Mouse (Mus musculus): ENCODE results near the gene Castor1. TPM values are rescaled to one million over a fixed set of nuclear protein-coding genes. Genes with fewer than 3 reads are reported as not detected.

Gene Castor1
- polyA plus RNA-seq, 1 experiment, result 3.8 TPM

DNA sequence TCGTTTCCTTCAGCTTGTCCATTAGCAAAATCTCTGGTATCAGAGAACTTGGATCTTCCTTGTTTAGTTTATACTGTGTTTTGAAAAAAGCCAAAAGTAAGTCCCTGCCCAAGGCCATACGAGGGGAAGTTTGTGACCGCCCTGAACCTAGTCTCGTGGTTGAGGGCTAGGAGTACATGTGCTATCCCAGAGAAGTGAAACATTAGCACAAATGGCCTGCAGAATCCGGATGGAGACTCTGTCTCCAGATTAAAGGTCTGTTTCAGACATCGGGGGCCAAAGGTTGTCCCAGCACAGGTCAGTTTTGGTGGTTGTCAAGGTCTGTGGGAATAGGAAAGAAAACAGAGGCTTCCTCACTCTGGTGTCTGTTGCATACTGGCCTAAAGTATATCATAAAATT is 28.8 kb upstream of the Castor1 start:
- Histone ChIP-seq H3K27ac (ENCODE audit: insufficient read depth, low read length) (no peak overlapping the region), H3K4me3 (ENCODE audit: insufficient read depth, low read length) (no peak overlapping the region), H3K4me1 (ENCODE audit: control insufficient read depth, insufficient read depth, low read length) (peaks cover 12% of the 10 kb centered on the region)
- TF ChIP-seq POLR2A (IDR thresholded peaks at IDR 0.05; ENCODE audit: extremely low read depth, insufficient read depth, low read length) (no peak), CTCF (IDR thresholded peaks at IDR 0.05; ENCODE audit: extremely low read depth, insufficient read depth, low read length) (no peak)

DNA sequence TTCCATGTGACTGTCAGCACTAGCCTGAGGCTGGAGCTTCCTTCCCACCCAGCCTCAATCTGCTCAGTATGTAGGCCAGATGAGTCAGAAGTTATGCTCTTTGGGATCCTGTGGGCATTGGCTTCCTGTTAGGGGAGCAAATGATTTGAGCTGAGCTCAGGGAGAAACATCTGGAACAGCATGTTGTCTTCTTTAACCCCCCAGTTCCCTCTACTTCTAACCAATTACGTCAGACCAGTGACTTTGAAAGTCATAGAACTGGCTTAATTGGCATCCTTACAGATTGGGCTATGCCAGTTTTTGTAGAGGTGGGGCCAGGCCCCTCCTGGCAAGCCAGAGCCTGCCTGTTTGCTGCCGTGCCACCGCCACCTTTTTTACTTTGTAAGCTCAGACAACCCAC is 27.3 kb upstream of the Castor1 start:
- Histone ChIP-seq H3K4me3 (ENCODE audit: insufficient read depth, low read length) (no peak overlapping the region), H3K27ac (ENCODE audit: insufficient read depth, low read length) (no peak overlapping the region), H3K4me1 (ENCODE audit: control insufficient read depth, insufficient read depth, low read length) (peaks cover 12% of the 10 kb centered on the region)
- no peak for TF ChIP-seq CTCF (IDR thresholded peaks at IDR 0.05; ENCODE audit: extremely low read depth, insufficient read depth, low read length)
- TF ChIP-seq POLR2A (IDR thresholded peaks at IDR 0.05; ENCODE audit: extremely low read depth, insufficient read depth, low read length), result no peak

DNA sequence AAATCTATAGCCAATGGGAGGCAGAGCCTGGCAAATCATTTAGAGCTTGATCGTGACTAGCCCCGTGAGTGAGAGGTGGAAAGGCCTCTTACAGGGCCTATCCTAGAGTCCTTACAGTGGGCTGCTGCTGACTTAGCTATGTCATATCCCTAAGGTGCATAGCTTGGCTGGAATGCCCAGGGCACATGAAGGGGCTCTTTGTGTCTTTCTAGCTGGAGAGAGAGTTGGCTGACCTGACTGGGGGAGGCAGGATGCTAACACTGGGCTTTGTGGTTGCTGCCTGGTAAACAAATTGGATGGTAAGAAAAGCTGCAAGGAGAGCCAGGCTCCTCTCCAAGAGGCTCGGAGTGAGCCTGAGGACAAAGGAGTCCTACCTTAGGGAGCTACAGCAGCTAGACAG is 25.3 kb upstream of the Castor1 start:
- no peak overlapping the region for H3K4me3 ChIP-seq (ENCODE audit: insufficient read depth, low read length)
- H3K4me1 ChIP-seq (ENCODE audit: control insufficient read depth, insufficient read depth, low read length), result peaks cover 10% of the 10 kb centered on the region
- H3K27ac ChIP-seq (ENCODE audit: insufficient read depth, low read length), result no peak overlapping the region
- no peak for TF ChIP-seq CTCF (IDR thresholded peaks at IDR 0.05; ENCODE audit: extremely low read depth, insufficient read depth, low read length)

DNA sequence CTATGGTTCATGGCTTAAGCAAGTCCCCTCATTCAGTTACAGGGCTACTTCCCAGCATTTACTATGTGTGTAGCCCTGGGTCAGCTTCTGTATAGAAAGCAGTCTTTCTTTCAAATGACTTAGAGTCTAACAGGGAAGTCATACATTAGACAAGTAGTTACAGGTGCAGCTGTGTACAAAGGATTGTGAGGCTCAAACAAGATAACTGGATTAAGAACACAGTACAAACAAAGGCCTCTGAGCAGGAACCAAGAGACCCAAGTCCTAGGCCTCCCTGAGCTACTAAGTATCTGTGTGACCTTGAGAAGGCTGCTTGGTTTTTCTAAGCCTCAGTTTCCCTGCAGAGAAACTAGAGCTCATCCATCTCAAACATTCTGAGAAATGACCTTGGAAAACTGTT is 24.6 kb upstream of the Castor1 start:
- Histone ChIP-seq H3K4me1 (ENCODE audit: control insufficient read depth, insufficient read depth, low read length) (peaks cover 9% of the 10 kb centered on the region), H3K4me3 (ENCODE audit: insufficient read depth, low read length) (no peak overlapping the region), H3K27ac (ENCODE audit: insufficient read depth, low read length) (no peak overlapping the region)
- TF ChIP-seq POLR2A (IDR thresholded peaks at IDR 0.05; ENCODE audit: extremely low read depth, insufficient read depth, low read length), result no peak
- TF ChIP-seq CTCF (IDR thresholded peaks at IDR 0.05; ENCODE audit: extremely low read depth, insufficient read depth, low read length), result no peak

DNA sequence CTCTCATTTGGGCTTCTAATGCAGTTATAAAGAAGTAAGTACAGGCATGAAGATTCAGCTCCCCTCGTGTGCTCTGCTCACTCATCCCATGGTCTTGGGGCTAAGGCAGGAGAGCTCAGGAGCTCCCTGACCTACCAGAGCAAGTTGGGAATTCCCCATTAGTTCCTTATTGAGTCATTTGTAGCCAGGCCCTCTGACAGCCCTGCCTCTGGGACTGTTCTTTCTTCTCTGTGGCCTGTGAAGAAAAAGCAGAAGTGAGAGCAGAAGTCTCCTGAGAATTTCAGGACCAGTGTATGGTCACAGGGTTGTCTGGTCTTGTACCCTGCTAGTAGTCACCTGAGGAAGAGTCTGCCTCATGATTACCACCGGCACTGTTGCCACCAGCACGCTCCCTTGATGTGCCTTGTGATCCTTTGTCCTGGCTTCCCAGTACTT is 22.4 kb upstream of the Castor1 start:
- Histone ChIP-seq H3K4me1 (ENCODE audit: control insufficient read depth, insufficient read depth, low read length) (peaks cover 5% of the 10 kb centered on the region), H3K4me3 (ENCODE audit: insufficient read depth, low read length) (no peak overlapping the region), H3K27ac (ENCODE audit: insufficient read depth, low read length) (no peak overlapping the region)
- TF ChIP-seq CTCF (IDR thresholded peaks at IDR 0.05; ENCODE audit: extremely low read depth, insufficient read depth, low read length), result no peak
- TF ChIP-seq POLR2A (IDR thresholded peaks at IDR 0.05; ENCODE audit: extremely low read depth, insufficient read depth, low read length), result no peak

DNA sequence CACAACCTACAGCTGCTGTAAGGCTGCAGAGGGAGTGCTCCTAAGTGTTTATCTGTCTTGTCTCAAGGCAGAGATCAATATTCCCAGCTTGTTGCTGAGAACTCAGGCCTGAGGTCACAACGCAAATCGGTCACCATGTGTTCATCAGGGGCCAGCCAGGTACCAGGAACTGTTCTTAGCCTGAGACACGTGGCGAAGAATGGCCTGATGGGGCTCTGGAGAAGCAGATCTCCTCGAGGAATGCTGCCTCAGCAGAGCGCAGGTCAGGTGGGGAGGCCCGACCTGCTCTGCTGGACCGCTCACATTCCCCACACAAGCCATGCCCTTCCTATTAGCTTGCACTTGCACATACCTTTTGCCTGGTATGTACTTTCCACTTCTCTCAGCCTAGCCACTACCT is 21.4 kb upstream of the Castor1 start:
- no peak overlapping the region for H3K27ac ChIP-seq (ENCODE audit: insufficient read depth, low read length)
- no peak for TF ChIP-seq CTCF (IDR thresholded peaks at IDR 0.05; ENCODE audit: extremely low read depth, insufficient read depth, low read length)
- no peak for TF ChIP-seq POLR2A (IDR thresholded peaks at IDR 0.05; ENCODE audit: extremely low read depth, insufficient read depth, low read length)
- peaks cover 5% of the 10 kb centered on the region for H3K4me1 ChIP-seq (ENCODE audit: control insufficient read depth, insufficient read depth, low read length)
- no peak overlapping the region for H3K4me3 ChIP-seq (ENCODE audit: insufficient read depth, low read length)

DNA sequence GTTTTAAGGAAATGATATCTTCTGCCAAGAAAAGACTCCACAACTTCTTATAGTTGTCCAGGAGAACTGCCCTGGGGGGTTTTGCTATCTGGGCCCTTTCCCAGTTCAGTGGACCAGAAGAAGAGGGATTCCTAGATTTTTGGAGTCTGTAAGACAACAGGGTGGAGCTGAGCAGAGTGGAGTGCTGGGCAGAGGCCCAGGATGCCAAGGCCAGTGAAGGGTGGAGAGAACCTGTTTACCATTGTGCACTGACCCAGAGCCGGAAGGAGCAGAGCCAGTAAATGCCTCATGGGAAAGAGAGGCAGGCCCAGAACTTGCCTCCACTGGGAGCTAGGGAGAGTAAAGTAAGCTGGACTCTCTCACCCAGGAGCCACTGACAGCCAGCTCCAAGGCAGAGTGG is 20.3 kb upstream of the Castor1 start:
- no peak overlapping the region for H3K27ac ChIP-seq (ENCODE audit: insufficient read depth, low read length)
- H3K4me1 ChIP-seq (ENCODE audit: control insufficient read depth, insufficient read depth, low read length), result no peaks in the 10 kb centered on the region
- TF ChIP-seq POLR2A (IDR thresholded peaks at IDR 0.05; ENCODE audit: extremely low read depth, insufficient read depth, low read length) (no peak), CTCF (IDR thresholded peaks at IDR 0.05; ENCODE audit: extremely low read depth, insufficient read depth, low read length) (no peak)
- no peak overlapping the region for H3K4me3 ChIP-seq (ENCODE audit: insufficient read depth, low read length)

DNA sequence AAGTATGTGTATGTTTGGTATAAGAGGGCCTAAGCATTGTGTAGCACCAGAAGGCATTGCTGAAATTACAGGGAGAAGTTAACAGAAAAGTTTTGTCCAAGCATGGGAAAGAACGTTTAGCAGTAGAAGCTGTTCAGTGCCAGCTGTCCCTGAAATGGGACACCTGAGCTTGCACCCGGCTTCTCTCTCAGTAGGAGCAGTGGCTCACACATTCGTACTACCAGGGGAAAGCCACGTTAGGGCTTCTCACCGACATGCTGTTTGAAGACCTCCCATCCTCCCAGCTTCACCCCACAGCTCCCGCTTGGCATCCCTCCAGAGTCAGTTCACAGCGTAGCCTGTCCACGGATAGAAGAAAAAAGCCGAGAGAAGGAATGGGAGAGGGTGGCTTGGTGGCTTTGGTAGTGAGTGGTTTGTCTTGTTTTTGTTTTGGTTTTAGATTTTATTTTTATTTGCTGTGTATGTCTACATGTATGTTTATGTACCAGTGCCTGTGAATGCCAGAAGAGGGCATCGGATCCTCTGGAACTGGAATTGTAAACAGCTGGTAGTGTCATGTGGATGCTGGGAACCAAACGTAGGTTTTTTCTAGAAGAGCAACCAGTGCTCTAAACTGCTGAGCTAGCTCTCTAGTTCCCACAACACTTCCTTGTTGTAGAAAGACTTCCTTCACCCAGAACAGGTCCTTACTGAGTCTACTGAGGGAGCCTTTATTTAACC is 15.9 kb upstream of the Castor1 start:
- H3K4me1 ChIP-seq (ENCODE audit: control insufficient read depth, insufficient read depth, low read length), result peaks cover 2% of the 10 kb centered on the region; the same call in 1 of the 2 replicates
- no peak overlapping the region for H3K4me3 ChIP-seq (ENCODE audit: insufficient read depth, low read length)
- no peak for TF ChIP-seq POLR2A (IDR thresholded peaks at IDR 0.05; ENCODE audit: extremely low read depth, insufficient read depth, low read length)
- TF ChIP-seq CTCF (IDR thresholded peaks at IDR 0.05; ENCODE audit: extremely low read depth, insufficient read depth, low read length), result no peak
- H3K27ac ChIP-seq (ENCODE audit: insufficient read depth, low read length), result no peak overlapping the region; the same call in 1 of the 2 replicates

DNA sequence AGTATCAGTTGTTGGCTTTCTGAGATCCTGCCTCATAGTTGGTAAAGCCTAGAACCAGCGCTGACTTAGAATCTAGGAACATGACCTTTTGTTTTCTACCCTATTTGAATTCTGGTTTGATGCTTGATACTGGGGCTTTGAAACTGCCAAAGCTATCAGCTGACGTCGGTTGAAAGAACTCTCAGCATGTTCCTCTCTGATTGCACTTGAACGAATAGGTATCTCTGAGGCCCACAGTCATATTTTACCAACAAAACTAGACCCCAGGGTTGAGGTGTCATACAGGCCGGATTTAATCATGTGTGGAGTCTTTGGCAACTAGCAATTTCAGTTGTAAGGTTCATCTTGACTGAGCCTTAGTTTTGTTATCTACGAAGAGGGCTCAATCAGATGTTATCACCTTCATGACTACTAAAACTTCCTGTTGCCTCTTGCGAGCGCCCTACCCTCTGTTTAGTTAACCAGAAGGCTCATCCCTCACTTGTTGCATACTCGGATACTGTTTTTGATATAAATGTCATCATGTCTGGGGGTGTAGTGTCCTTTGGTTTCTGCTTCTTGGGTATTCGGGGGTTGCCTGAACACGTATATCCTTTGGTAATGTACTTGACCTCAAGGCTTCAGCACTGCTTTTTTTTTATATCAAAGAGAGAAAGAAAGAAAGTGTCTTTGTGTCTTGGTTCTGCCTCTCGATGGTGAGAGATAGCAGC is 14.9 kb upstream of the Castor1 start:
- Histone ChIP-seq H3K4me3 (ENCODE audit: insufficient read depth, low read length) (no peak overlapping the region), H3K27ac (ENCODE audit: insufficient read depth, low read length) (peak overlapping the region; percentile 63), H3K4me1 (ENCODE audit: control insufficient read depth, insufficient read depth, low read length) (peaks cover 2% of the 10 kb centered on the region; the same call in 1 of the 2 replicates)
- no peak for TF ChIP-seq POLR2A (IDR thresholded peaks at IDR 0.05; ENCODE audit: extremely low read depth, insufficient read depth, low read length)
- TF ChIP-seq CTCF (IDR thresholded peaks at IDR 0.05; ENCODE audit: extremely low read depth, insufficient read depth, low read length), result no peak

DNA sequence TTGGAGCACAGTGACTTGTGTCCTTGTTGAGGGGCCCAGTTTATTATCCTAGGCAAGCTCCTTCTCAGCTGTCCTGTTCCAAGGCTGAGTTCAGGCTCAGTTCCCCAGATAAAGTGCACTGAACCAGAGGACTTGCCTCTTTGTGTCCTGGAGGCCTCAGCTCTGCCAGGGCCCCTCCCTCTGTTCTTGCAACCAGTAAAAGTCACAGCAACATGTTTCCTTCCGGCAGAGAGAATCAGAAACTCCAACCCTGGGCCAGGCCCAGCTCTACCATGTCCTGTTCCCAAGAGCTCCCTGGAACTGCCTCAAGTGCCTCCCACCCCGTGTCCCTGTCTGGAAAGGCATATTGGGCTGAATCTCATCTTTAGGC is 14.3 kb upstream of the Castor1 start:
- no peak overlapping the region for H3K4me3 ChIP-seq (ENCODE audit: insufficient read depth, low read length)
- TF ChIP-seq CTCF (IDR thresholded peaks at IDR 0.05; ENCODE audit: extremely low read depth, insufficient read depth, low read length) (no peak), POLR2A (IDR thresholded peaks at IDR 0.05; ENCODE audit: extremely low read depth, insufficient read depth, low read length) (no peak)
- peak overlapping the region; percentile 63 for H3K27ac ChIP-seq (ENCODE audit: insufficient read depth, low read length)
- peaks cover 2% of the 10 kb centered on the region; the same call in 1 of the 2 replicates for H3K4me1 ChIP-seq (ENCODE audit: control insufficient read depth, insufficient read depth, low read length)
